Mouse (Mus musculus) frontal cortex, adult (tissue): ENCODE measurements around the gene Ulk4.

ENCODE experiments used
- ATAC-seq: cut with Nextera tagmentation; 2 replicates; pipeline ENCODE4 v1.9.2; 2017; ENCODE audit warnings: mild to moderate bottlenecking, moderate library complexity, mixed read lengths; ENCODE audit not compliant: low TSS enrichment

The Ulk4 gene

DNA sequence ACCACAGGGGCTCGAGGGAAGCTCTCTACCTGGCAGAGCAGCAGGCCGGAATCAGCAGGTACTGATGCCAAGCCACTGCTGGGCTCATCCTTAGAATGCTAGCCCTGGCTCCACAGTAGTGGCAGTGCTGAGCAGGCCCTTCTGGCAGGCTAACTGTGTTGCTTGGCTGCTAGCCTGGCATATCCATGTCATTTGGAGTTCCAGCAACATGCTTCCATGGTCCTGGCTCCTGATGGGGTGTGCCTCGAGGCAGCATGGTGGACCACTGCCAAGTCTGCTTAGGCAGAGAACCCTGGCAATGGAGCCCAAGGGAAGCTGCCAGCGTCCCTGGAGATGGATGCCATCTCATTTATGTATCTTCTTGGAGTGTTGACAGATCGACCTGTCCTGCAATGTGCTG, 169.4 kb downstream of the Ulk4 start:
- ATAC-seq: peak; percentile 60

DNA sequence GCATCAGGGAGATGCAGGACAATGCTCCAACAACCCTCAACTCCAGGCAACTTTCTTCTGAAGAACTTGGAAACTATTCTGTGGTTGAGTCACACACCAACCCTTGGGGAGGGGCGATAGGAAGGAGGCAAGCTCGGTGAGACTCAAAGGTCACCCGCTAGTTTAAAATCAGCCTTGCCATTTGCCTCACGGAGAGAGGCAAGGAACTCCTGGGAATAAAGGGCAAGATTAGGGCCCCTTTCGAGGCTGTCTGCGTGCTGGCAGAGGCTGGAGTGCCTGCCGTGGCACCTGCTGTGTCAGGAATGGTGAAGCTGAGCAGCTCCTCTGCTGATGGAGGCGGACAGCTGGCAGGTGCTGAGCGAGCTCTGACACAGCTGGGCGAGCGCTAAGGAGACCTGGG, 169.9 kb downstream of the Ulk4 start:
- ATAC-seq: no peak

DNA sequence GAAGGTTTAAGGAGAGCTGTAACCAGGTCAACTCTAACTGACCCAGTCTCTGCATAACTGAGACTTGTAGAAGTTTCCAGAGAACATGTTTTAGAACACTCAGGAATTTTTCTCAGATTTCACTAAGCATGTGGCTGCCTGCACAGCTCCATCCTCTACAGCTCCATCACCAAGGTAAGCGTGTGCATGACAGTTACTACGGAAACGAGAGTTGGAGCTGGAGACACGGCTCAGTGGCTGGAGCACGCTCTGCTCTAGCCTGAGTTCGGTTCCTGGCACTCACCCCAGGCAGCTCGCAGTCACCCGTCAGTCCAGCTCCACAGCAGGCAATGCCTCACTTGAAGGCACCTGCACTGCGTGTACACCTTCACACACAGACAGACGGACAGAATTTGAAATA, 175.5 kb downstream of the Ulk4 start:
- ATAC-seq: no peak

DNA sequence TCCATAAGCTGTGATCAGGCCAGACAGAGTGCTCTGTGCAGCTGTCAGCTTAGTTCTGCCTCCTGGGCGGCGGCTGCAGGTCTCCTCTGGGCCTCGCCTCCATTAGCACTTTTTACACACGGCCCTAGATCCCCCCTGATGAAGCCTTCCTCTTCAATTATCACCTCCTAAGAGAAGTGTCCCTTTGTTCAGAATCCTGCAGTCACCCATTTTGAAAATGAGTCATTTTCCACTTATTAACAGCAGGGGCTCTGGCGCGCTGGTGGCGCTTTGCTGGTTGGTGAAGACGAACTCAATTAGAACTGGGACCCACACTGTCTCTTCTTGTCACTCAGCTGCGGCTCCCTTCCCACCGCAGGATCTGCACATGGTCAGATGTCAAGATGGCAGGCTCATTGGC, 177.5 kb downstream of the Ulk4 start:
- no peak for ATAC-seq

DNA sequence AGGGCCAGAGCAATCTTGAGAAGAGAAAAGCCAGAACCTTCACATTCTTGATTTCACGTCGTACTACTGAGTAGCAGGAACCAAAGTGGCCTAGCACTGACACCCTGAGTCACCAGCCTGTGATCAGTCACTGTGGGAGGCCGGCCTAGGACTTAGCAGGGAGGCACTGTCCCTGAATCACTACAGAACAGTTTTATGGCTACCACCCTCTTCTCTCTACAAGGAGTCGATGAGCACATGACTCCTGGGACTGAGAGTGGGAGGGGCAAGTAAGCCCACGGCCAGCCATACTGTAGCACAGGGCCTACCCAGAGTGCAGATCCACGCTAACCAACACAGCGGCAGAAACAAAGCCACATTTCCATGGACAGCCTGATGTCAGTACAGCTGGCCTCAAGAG, 183.2 kb downstream of the Ulk4 start:
- peak; percentile 68; the same call in 1 of the 2 replicates for ATAC-seq

DNA sequence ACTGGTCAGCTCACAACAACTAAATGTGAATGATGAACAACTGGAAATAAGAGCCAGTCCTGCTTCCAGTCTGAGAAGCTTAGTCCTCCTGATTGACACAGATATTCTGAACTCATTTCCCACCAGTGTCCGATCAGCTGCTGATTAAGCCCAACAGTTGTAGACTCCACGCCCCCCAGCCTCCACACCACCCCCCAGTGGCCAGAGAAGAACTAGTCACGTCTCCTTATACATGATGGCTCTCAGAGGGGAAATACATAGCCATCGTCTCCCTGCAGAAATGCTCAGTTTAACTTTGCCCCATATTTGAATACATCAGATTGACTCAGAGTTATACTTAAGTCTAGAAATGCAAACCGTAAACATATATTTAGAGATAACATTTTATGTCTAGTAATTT, 184.4 kb downstream of the Ulk4 start:
- no peak for ATAC-seq

DNA sequence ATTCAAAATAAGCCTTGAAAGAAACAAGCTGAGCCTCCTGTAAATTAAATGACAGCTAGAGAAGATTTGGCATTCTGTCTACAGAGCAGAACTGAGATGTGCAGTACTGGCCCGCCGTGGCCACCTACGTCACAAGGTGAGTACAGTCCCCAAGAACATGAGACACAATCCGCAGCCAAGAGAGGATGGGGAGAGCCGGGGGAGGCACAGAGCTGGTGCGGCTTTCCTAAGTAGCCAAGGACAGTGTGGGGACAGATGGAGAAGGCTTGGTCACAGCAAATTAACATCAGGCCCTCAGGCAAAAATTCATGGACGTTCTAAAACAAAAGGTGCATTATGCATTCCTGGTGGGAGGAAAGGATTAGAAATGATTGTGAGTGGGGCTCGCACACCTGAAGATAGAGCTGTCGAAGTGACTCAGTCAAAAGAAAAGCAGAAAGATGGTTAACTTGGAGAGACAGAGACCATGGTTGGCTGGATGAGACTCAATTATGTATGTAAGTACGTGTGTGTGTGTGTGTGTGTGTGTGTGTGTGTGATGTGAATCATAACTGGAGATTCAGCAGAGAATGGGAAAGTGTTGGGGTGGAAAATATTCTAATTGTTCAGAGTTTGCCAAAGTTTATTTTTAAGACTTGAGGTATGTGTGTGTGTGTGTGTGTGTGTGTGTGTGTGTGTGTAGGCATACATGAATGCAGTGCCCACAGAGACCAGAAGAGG, 185.8 kb downstream of the Ulk4 start:
- peak; percentile 77 for ATAC-seq

DNA sequence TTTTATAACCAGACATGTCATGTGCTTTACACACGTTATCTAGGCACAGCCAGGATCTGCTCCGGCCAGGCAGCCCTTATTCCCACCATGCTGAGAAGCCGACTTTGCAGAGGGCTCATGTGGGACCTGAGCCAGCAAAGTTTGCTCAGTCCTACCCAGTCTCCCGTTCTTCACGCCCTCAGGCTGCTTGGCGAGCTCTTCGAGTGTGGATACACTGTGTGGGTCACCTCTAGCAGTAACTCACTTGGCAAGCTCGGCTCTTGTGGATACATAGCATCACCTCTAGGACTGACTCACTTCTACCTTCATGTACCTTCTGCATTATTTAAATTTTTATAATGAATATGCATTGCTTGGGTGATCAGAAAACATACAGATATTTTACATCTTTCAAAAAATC, 189.3 kb downstream of the Ulk4 start:
- ATAC-seq: no peak

DNA sequence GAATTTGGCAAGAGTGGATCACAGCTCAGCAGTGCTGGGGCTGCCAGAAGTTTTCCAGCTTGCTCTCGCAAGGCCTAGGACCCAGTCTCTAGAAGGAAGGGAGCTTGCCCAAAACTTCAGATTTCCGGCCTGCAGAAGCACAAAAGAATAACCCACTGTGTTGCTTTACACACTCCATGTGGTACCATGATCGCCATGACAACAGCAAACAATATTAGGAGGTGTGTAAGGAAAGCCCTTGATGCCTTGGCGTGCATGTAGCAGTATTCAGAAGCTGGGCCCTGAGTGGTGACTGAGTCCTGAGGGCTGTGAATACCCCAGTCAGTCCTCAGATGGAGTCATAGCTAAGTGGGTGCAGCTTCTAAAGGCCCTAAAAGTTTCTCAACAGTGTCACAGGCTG, 192.8 kb downstream of the Ulk4 start:
- no peak for ATAC-seq

DNA sequence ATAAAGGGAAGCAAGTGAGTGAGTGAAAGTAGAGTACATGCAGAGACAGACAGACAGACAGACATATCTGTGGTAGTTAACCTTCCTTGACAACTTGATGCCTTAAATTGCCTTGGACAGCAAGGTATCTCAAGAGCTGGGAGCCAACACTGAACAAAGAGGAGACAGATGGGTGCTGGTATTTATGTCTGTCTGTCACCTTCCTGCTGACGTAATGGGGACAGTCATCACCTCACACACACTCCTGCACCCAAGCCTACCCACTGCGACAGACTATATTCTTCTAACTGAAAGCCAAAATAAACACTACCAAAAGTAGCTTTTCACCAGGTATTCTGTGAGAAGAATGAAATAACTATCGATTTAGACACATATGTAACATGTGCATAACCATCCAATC, 196.2 kb downstream of the Ulk4 start:
- ATAC-seq: no peak

DNA sequence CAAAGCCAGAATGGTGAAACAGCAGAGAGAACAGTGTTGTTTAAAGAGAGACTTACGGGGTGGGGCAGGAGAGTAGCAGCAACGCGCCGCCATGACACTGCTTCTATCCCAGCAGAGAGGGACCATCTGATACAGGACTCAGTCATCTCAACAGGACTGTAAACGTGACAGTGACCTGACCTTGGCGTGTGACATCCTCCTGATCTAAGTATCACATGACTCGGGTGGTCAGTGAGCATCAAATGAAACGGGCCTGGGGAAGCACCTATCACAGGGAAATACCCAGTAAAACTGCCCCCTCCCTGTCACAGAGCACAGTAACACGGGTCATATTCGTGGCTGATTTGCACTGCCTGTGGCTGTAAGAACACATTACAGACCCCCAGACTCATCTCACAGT, 196.6 kb downstream of the Ulk4 start:
- no peak for ATAC-seq

DNA sequence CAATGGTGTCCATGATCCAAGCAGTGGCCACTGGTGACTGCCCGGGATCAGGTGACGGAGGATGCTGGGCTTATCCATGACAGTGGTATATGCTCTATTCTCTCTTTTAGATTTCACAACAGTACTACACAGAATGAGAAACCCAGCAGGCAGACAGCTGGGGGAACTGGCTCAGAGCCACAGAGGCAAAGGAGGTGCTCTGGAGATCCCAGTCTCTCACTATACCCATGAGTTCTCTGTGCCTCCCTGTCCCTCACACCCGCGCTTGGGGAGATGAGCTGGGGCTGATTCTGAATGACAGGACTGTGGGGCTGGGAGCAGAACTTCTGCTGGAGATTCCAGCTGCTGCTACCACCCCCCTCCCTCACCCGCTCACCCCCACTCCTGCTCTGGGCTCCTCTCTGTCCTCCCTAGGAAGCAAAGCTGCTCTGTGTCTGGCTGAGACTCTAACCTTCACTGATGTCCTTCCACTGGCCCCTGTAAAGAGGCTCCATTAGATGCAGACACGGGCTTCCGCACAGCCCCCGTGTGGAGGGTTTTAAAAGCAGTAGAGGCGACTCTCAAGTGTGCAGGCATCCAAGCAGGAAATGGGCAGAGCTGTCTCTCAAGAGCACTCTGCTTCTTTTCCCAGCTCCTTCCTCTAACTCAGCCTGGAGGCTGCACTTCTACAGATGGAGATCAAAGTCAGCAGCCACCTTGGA, 197.5 kb downstream of the Ulk4 start:
- peak; percentile 60 for ATAC-seq

DNA sequence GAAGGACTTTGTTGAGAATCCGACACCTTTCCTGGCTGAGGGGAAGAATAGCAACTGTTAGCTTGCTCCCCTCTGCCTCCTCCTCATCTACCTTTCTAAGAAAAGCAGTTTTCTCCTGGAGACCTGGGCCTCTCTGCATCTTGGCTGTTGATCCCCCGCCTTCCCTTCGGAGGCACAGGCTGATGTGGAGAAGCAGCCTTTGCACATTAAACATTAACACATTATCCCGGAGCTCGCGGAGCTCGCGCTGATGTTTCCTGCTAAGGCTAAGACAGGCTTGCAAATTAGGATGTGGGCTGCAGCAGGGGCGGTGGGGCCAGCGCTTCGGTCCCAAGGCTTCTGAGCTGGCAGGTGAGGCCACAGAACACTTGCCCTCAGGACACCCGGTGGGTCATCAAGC, 200.7 kb downstream of the Ulk4 start:
- ATAC-seq: no peak

DNA sequence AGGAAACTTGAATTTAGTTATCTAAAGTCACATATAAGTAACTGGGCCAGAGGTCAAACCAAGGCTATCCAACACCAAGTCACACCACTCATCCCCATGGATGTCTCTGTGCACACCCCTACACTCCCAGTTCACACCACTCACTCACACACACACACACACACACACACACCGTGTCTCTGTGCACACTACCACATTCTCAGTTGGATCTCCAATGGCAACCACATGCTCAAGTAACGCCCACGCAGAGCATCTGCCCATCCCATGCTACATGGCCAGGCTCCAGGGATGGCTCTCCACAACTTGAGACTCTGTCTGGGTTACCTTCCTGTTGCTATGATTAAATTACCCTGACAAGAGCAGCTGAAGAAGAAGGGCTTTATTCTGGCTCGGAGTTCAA, 201.8 kb downstream of the Ulk4 start:
- ATAC-seq: peak; percentile 62

DNA sequence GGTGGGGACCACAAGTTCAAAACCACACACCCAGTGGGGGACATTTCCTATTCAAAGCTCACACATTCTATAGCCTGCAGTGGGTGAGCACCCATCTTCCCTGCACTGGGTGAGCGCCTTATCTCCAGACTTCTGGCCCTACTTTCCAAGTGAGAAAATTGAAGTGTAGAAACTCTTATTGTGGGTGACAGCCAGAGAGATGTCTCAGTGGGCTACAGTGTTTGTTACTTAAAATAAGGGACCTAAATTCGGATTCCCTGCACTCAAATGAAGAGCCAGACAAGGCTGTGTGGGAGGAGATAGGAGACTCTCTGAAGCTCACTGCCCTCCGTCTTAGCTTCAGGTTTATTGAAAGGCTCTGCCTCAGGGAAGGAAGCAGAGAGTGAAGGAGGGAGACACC, 202.3 kb downstream of the Ulk4 start:
- ATAC-seq: peak; percentile 84

DNA sequence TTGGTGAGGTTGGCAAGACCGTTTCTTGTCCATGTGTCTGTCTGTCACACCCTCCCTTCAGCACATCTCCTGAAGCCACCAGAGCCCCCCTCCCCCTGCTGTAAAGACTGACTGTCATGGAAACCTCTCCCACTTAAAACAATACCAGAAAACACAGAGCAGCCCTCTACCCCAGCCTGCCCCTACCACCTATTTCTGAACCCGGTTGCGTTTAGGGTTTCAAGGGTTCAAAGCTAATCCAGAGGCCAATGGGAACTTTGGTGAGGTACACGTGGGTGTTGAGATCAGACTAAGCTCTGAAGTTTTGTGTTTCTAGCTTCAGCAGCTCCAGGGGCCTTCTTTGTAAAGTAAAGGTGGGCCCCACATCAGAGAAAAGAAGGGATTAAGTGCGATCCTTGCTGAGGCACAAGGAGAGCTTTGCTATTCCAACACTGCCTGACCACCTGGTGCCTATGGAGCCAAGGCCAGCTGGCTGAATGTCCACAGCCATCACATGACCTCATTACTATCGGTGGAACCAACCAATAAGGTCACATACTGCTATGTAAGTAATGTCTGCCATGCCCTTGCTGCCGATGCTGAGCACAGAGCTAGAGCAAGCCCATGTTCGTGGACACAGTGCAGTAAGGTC, 204.8 kb downstream of the Ulk4 start:
- no peak for ATAC-seq

DNA sequence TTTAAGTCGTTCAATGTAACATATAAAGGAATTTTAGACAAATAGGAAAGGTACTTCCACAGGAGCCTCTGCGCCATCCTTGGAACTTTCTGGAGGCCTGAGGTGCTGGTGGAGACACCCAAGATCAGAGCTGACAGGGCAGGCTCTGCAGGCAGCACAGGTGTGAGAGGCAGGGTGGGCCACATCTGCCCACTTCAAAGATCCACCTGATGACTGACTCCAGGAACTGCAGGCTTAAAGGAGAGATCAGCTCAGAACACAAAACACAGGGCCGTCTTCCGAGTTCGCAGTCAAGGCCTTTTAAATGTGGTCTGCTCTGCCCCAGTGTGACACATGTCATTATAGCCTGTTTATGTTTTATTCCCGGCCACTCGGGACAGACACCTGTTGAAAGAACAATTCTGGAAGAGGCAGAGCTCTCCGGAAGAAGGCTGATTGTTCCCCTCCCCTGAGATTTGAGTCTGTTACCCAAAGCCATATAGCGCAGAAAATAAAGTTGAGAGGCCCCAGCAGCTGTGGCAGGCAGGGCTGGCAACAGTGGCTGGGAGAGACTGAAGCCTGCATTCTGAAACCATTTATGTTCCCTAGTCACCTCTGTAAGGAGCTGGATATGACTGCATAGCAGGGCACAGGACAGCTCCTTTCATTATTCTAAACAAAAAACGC, 205.4 kb downstream of the Ulk4 start:
- ATAC-seq: no peak

DNA sequence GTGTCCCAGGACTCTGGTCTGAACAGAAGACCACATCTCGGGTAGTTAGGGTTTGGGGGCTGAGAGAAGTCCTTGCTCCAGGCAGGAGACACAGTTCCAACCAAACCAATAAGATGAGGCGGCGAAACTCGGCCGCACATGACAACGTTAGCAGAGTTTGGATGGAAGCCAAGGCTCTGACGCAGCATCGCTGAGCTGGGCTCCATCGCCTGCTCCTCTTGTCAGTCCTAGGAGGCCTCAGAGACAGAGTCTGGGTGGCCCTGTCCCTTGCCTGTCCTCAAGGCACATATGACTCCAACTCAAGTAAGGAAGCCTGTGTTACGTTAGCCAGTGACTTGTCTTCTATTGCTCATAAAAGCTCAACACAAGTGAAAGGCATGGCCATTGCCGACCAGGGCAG, 205.9 kb downstream of the Ulk4 start:
- ATAC-seq: no peak

DNA sequence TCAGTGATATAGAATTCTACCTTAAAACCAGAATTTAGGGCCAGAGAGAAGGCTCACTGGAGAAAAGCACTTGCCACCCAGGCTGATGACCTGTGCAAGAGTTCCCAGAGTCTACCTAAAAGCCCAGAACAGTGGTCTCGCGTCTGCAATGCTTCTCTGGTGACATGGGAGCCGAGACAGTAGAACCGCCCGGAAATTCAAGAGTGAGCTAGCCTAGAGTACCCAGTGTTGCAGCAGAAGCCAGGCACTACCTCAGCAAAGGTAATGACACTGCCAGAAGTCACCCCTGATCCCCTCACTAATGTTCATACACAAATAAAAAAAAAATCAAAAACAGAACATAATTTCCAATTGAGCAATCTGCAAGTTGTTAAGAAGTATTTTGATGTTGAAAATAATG, 208.9 kb downstream of the Ulk4 start:
- no peak for ATAC-seq

DNA sequence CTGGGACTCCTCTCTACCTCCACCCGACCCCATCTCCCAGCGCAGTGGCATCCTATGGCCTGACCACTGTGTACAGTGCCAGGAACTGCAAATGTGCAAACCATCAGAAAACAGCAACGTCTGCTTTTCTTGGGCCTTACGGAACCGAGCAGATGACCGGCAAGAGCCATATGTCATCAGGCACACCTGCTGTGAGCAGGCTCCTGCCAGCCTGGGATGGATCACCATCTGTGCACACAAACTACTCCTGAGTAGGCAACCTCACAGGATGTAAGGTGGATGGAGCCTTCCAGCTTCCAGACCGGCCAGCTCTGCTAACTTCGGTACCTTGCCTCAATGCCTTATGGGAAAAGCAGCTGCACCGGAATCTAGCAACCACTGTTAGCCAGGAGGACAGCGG, 210.0 kb downstream of the Ulk4 start:
- 0 out of 2 replicates have a peak, but pooled peaks have one; percentile 34 for ATAC-seq

DNA sequence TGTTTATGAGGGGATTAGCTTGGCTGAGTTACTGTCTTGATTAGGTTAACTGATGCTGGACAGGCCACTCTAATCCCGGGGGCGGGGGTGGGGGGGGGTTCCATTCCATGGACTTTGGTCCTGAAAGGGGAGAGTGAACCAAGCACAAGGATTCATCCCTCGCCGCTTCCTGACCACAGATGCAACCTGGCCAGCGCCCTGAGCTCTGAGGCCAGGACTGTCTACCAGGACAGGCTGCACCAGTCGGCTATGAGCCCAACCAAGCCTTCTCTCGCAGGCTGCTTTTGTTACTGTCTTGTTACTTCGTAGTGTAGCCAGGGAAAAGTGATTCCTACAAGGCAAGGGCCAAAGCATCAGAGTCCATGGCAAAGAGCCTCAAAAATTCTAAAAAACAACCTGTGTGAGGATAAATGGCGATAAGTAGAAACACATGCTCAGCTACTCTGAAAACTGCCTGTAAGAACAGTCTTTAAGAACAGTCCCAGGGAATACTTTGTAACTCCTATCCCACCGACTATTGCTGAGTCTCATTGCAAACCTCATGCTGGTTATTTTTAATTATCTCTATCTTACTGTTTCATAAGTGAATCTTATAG, 211.5 kb downstream of the Ulk4 start:
- no peak for ATAC-seq
